Mouse (Mus musculus): ENCODE measurements at regions not wholly inside any gene's neighbourhood (a gene's known extent, or its start where the extent isn't known, plus 50 kb on each side); places are given as distances from the start of the nearest gene placed in this dataset.
A peak's percentile ranks its signal among the peaks of the same experiment; 100 is the strongest.

DNA sequence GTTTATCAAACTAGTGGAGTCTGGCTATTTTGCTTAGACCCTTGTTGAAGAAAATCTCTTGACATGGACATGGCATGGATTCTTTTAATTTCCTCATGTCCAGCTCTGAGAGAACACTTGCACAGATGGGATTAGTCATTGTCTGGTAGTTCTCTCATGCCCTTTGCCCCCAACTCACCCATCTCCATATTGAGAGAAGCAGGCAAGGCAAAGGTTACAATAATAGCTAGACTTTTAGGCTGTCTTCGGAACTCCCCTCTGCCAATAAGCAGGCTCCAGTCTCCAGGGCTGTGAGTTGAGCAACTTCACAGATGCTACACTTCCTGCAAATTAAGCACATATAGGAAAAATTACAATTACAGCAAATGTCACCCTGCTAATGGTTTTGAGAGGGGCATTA lies 558.0 kb upstream of the Alcam start:
- TF ChIP-seq CTCF (IDR thresholded peaks at IDR 0.05): no peak
- TF ChIP-seq EP300 (IDR thresholded peaks at IDR 0.05): peak; percentile 43; the same call in 1 of the 2 replicates

Data from lung, postnatal 0 days (tissue).